Mouse (Mus musculus): ENCODE measurements around the gene Tspan4.

- TF ChIP-seq CTCF (IDR thresholded peaks at IDR 0.05; ENCODE audit: low read depth, low read length) = no peak
- TF ChIP-seq TAL1 (conservative IDR thresholded peaks at IDR 0.05; ENCODE audit: low read depth, low read length) = no peak
- no peak for TF ChIP-seq POLR2AphosphoS5 (IDR thresholded peaks at IDR 0.05; ENCODE audit: insufficient replicate concordance, low read depth, low read length)
- TF ChIP-seq GATA1 (IDR thresholded peaks at IDR 0.05; ENCODE audit: borderline replicate concordance, low read length) = no peak
Measured at GRCm38 (mm10) chr7:141482531-141483024, 7.5 kb downstream of the Tspan4 start.
